Mouse (Mus musculus) embryonic facial prominence, embryonic 14.5 days (tissue): ENCODE measurements at regions not wholly inside any gene's neighbourhood (a gene's known extent, or its start where the extent isn't known, plus 50 kb on each side); places are given as distances from the start of the nearest gene placed in this dataset.

Experiments
- ATAC-seq: fragments of 200-750 bp; cut with Nextera tagmentation; 2 replicates; pipeline ENCODE4 v1.8.0; 2017; ENCODE audit warnings: low read depth, moderate number of reproducible peaks, moderate TSS enrichment
- DNase-seq: peaks from one replicate; pipeline ENCODE4 v3.0.0-alpha.2; 2015; ENCODE audit warnings: low spot score
- H3K27ac ChIP-seq: fragments of 300-500 bp; sonication (generic); replicated peaks from 2 replicates; pipeline ENCODE4 v1.5.1; 2014; ENCODE audit warnings: low read depth, mild to moderate bottlenecking, low read length, moderate library complexity
- H3K27me3 ChIP-seq: fragments of 300-500 bp; sonication (generic); replicated peaks from 2 replicates; pipeline ENCODE4 v1.6.1; 2014; ENCODE audit warnings: low read length; ENCODE audit not compliant: control insufficient read depth, insufficient read depth
- H3K36me3 ChIP-seq: fragments of 300-500 bp; sonication (generic); 2 replicates; pipeline ENCODE4 v1.6.1; 2014; ENCODE audit warnings: low read length, mixed read lengths; ENCODE audit not compliant: control insufficient read depth, insufficient read depth
- H3K4me1 ChIP-seq: fragments of 300-500 bp; sonication (generic); 2 replicates; pipeline ENCODE4 v1.6.1; 2014; ENCODE audit warnings: antibody characterized with exemption, low read length; ENCODE audit not compliant: control insufficient read depth, insufficient read depth
- H3K4me2 ChIP-seq: fragments of 300-500 bp; sonication (generic); 2 replicates; pipeline ENCODE4 v1.6.1; 2014; ENCODE audit warnings: low read depth, mild to moderate bottlenecking, low read length, moderate library complexity, mixed read lengths
- H3K4me3 ChIP-seq: fragments of 300-500 bp; sonication (generic); 2 replicates; pipeline ENCODE4 v1.5.1; 2014; ENCODE audit warnings: low read depth, mild to moderate bottlenecking, low read length
- H3K9ac ChIP-seq: fragments of 300-500 bp; sonication (generic); 2 replicates; pipeline ENCODE4 v1.6.1; 2014; ENCODE audit warnings: low read depth, mild to moderate bottlenecking, low read length, moderate library complexity, mixed read lengths
- H3K9me3 ChIP-seq: fragments of 300-500 bp; sonication (generic); 2 replicates; pipeline ENCODE4 v1.6.1; 2016; ENCODE audit warnings: low read length; ENCODE audit not compliant: control insufficient read depth
- WGBS: fragments of 180-500 bp; shearing (Covaris S2); extraction: QIAGEN DNeasy Blood & Tissue Kit; methylation state at CpG from one replicate; pipeline ENCODE4 v1.1.7; 2014; 5-methylcytosine and 5-hydroxymethylcytosine counted together

DNA sequence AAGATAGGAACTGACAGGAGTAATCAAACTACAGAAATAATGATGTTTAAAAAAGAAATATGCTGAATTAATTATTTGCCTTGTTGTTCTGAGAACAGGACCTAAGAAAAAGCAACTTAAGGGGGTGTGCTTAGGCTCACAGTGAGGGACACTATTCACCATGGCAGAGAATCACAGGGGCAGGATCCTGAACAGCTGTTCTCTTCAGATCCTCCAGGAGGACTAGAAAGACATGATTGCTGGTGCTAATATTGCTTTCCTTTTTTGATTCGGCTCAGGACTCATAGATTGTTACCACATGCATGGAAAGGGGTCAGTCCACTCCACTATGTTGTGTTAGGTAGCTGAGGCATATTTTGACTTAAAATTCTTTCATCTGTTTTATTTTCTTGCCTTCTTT is 425.4 kb upstream of the Tecrl start:
- Histone ChIP-seq H3K4me3 (no peak overlapping the region), H3K27ac (no peak overlapping the region), H3K27me3 (no peaks in the 10 kb centered on the region), H3K9ac (no peak overlapping the region), H3K9me3 (no peaks in the 10 kb centered on the region), H3K36me3 (no peaks in the 10 kb centered on the region), H3K4me1 (no peaks in the 10 kb centered on the region), H3K4me2 (no peak overlapping the region)
- 29% methylated on average over 1 of the region's 1 CpGs for WGBS
- ATAC-seq (no peak), DNase-seq (no peak)

DNA sequence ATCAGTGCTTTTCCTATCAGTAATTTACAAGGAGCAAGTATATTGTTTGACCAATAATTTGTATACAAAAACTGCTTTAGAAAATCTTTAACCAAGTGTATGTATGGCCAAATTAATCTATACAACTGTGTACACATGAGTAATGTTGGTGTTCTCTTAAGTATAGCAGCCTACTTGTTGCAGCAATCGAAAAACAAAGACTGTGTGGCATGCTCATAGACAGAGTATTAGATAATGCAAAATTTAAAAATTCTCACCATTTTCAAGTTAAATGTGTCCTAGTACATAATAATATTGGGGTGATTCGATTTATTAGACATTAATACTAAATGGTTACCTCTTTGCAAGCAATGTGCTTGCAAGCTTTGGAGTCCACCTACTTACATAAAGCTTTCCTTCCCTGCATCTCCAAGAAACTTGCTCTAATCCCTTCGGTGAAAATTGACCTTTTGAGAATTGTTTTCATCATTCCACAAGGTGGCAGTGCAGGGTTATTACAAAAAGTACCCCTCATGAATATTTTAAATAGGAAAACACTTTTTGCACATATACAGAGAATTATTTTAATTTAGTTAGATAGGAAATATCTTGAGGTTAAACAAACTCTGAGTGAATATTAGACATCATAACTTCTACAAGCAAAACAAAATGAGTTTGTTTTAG is 423.4 kb upstream of the Tecrl start:
- ATAC-seq (no peak), DNase-seq (peak; percentile 49)
- no peak overlapping the region for H3K27ac ChIP-seq
- no peak overlapping the region for H3K9ac ChIP-seq
- no peak overlapping the region for H3K4me2 ChIP-seq
- WGBS, result 30% methylated on average over 3 of the region's 3 CpGs
- H3K36me3 ChIP-seq, result no peaks in the 10 kb centered on the region
- H3K4me1 ChIP-seq, result no peaks in the 10 kb centered on the region
- H3K27me3 ChIP-seq, result no peaks in the 10 kb centered on the region
- no peaks in the 10 kb centered on the region for H3K9me3 ChIP-seq
- H3K4me3 ChIP-seq, result no peak overlapping the region

DNA sequence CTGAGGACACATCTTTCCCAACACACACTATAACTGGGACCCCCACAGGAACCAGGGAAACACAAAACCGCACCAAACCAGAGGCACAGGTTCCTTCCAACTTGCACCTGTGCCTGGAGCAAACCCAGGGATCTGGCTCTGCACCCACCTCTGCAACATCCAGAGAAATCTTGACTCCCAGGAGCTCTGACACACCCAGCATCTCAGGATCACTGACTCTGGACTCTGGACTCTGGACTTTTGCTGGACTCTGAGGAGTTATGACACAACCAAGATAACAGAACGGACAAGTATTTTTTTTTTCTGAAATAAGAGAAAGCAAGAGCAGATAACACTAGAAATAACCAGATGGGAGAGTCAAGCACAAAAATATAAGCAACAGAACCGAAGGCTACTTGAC is 386.9 kb upstream of the Tecrl start:
- WGBS, result 80% methylated on average over 3 of the region's 3 CpGs
- no peak for ATAC-seq

DNA sequence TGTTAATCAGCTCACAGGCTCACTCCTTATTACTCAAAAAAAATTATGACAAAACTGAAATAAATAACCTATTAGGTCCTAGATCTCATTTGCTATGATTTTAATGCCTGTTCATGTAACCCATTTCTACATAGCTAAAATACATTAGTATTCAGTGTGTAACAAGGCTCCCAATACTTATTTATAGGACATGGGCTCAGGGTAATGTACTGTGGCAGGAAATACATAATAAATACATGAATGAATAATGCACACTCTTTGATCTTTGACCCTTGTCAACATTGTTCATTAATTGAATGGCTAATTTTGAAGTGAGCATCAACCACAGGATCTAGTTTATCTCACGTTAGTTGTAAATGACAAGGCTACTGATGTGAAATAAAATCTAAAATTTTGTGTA is 340.4 kb upstream of the Tecrl start:
- WGBS, result 76% methylated on average over 1 of the region's 1 CpGs
- Histone ChIP-seq H3K4me3 (no peak overlapping the region), H3K27ac (no peak overlapping the region), H3K4me1 (no peaks in the 10 kb centered on the region), H3K9me3 (no peaks in the 10 kb centered on the region), H3K4me2 (no peak overlapping the region), H3K9ac (no peak overlapping the region), H3K27me3 (no peaks in the 10 kb centered on the region), H3K36me3 (no peaks in the 10 kb centered on the region)
- no peak for ATAC-seq
- DNase-seq, result no peak

More for the DNA sequence above, 386.9 kb upstream of the Tecrl start:
- Histone ChIP-seq H3K9me3 (no peaks in the 10 kb centered on the region), H3K27ac (no peak overlapping the region), H3K4me1 (no peaks in the 10 kb centered on the region), H3K27me3 (no peaks in the 10 kb centered on the region), H3K4me2 (no peak overlapping the region), H3K36me3 (no peaks in the 10 kb centered on the region), H3K4me3 (no peak overlapping the region), H3K9ac (no peak overlapping the region)
- DNase-seq, result no peak

DNA sequence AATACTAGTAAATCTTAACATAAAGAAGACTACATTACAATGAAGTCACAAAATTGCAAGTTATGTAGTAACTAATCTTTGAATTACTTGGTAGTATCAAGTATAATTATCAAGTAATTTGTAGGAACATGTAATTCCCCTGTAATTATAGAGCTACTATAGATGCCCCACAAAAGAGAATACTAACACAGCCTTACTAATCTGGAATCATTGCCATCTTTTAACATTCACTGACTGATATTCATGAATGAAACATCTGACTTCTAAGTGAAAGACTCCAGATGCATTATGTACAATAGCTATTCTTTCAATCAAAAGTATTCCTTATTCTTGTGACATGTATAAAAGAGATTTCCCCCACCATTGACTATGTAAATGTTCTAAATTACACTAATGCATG is 337.3 kb upstream of the Tecrl start:
- Histone ChIP-seq H3K9me3 (no peaks in the 10 kb centered on the region), H3K27ac (no peak overlapping the region), H3K27me3 (no peaks in the 10 kb centered on the region), H3K4me1 (no peaks in the 10 kb centered on the region), H3K9ac (no peak overlapping the region), H3K4me2 (no peak overlapping the region), H3K36me3 (no peaks in the 10 kb centered on the region), H3K4me3 (no peak overlapping the region)
- ATAC-seq, result no peak
- DNase-seq, result no peak

DNA sequence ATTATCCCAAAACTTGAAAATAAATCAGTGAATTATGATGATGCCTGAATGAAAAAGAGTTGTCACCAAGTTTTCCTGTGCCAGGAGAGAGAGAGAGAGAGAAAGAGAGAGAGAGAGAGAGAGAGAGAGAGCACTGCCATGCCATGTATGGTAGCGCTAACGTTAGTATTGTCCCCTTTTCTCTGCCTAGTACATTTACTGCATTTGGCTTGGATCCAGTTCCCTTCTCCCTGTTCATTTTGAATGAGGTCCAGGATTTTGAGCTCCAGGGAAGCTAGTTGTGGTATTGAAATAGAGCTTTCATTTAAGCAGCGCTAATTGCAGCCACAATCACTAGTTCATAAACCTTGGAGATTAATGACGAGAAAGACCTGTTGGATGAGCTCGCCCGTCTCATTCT is 323.4 kb upstream of the Tecrl start:
- Histone ChIP-seq H3K9me3 (no peaks in the 10 kb centered on the region), H3K9ac (no peak overlapping the region), H3K4me2 (no peak overlapping the region), H3K4me3 (no peak overlapping the region), H3K36me3 (no peaks in the 10 kb centered on the region), H3K4me1 (no peaks in the 10 kb centered on the region), H3K27me3 (no peaks in the 10 kb centered on the region), H3K27ac (no peak overlapping the region)
- ATAC-seq (no peak; the same call in 1 of the 2 replicates), DNase-seq (peak; percentile 39)
- WGBS, result 74% methylated on average over 6 of the region's 6 CpGs

DNA sequence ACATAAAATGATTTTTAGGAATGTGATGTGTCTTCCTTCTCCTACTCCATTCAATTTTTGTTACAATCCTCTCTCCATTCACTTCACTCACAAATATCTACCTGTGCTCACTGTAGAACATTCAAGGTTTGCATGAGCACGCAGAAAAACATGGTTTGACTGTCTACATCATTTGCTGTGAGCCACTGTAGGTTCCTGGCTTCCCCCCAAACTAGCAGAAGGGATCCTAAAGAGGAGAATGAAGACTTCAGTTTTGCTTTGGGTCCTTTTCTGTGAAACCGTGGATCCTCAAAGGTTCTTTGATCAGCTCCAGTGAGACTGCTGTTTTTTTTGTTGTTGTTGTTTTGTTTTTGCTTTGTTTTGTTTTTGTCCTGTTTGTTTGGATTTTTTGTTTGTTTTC is 304.1 kb upstream of the Tecrl start:
- no peak overlapping the region for H3K4me2 ChIP-seq
- H3K4me1 ChIP-seq, result no peaks in the 10 kb centered on the region
- H3K27ac ChIP-seq, result no peak overlapping the region
- no peaks in the 10 kb centered on the region for H3K27me3 ChIP-seq
- 65% methylated on average over 2 of the region's 2 CpGs for WGBS
- ATAC-seq (no peak), DNase-seq (no peak)
- H3K9me3 ChIP-seq, result no peaks in the 10 kb centered on the region
- H3K4me3 ChIP-seq, result no peak overlapping the region
- H3K9ac ChIP-seq, result no peak overlapping the region
- H3K36me3 ChIP-seq, result no peaks in the 10 kb centered on the region

DNA sequence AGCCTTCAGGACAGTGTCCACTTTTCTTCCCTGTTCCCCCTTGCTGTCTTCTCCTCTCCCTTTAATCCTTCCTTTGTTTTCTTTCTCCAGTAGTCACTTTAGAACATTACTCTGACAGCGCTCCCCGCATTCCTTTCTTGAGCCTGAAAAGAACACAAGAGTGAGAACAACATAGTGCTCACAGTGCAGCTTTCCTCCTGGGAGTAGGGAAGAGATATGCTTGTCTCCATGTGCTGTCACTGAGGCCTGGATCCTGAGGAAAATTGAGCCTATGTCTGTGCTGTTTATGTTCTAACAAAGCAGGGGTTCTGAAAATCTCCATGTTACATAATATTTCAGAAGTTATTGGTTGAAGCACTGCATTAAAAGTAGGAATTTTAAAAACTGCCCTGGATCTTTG is 296.3 kb upstream of the Tecrl start:
- whole genome bisulfite sequencing, result 21% methylated on average over 2 of the region's 2 CpGs

DNA sequence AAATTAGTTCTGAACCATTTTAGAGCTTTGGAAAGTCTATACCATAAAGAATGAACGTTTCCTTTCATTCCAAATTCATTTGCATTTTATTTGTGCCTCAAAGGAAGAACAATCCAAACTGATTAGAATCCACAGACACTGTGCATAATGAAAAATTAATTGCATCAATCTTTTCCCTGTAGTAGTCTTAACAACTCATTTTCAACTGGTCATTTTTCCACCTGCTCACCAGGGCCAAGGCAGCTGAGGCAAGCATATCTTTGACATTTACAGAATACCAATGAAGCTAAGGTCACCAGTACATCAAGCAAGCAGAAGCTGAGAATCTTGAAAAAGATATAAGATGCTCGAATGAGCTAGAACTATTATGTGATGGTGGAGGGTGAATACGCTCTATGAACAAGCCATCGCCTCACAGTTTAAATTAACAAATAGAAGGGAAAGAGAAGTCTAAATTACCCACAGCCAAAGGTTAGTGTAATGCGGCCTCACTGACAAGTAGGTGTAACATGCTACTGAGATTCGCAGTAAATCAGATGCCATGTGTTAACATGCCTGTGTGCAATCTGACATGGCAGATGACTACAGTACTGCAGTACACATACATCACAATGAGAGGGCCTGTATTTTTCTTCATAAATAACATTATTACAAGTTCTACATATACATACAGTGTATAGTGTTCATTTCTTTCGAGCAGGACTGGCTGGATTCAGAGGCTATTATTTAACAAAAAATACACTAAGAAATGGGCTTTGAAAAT is 267.8 kb upstream of the Tecrl start:
- no peak for ATAC-seq
- no peaks in the 10 kb centered on the region for H3K36me3 ChIP-seq
- H3K27ac ChIP-seq, result no peak overlapping the region
- H3K4me3 ChIP-seq, result no peak overlapping the region
- no peak overlapping the region for H3K4me2 ChIP-seq
- no peaks in the 10 kb centered on the region for H3K27me3 ChIP-seq
- no peaks in the 10 kb centered on the region for H3K9me3 ChIP-seq
- H3K9ac ChIP-seq, result no peak overlapping the region
- DNase-seq, result no peak
- no peaks in the 10 kb centered on the region for H3K4me1 ChIP-seq
- WGBS, result 83% methylated on average over 7 of the region's 7 CpGs

More for the DNA sequence above, 296.3 kb upstream of the Tecrl start:
- H3K27me3 ChIP-seq, result no peaks in the 10 kb centered on the region
- H3K4me2 ChIP-seq, result no peak overlapping the region
- H3K27ac ChIP-seq, result no peak overlapping the region
- H3K36me3 ChIP-seq, result no peaks in the 10 kb centered on the region
- H3K9me3 ChIP-seq, result no peaks in the 10 kb centered on the region
- H3K4me3 ChIP-seq, result no peak overlapping the region
- DNase-seq (no peak), ATAC-seq (no peak)
- H3K9ac ChIP-seq, result no peak overlapping the region
- no peaks in the 10 kb centered on the region for H3K4me1 ChIP-seq
